Mouse (Mus musculus): ENCODE measurements around the gene Ccdc149.

Gene Ccdc149

GRCm38 (mm10) chr5:52382837-52383236 is 88.5 kb downstream of the Ccdc149 start:
- in situ Hi-C loops (cut with MboI, MseI): no loop called here

GRCm38 (mm10) chr5:52375847-52376246 is 95.5 kb downstream of the Ccdc149 start:
- in situ Hi-C loops (cut with MboI, MseI): no loop called here

- in situ Hi-C loops (cut with MboI, MseI): no loop called here
Observed at GRCm38 (mm10) chr5:52370901-52371300, 100.4 kb downstream of the Ccdc149 start.

- in situ Hi-C loops (cut with MboI, MseI): no loop called here
Observed at GRCm38 (mm10) chr5:52367866-52368840, 103.2 kb downstream of the Ccdc149 start.

- in situ Hi-C loops (cut with MboI, MseI): no loop called here
Observed at GRCm38 (mm10) chr5:52366661-52367060, 104.7 kb downstream of the Ccdc149 start.

GRCm38 (mm10) chr5:52365930-52366329 is 105.4 kb downstream of the Ccdc149 start:
- in situ Hi-C loops (cut with MboI, MseI): no loop called here

- in situ Hi-C loops (cut with MboI, MseI): no loop called here
Observed at GRCm38 (mm10) chr5:52364521-52364920, 106.8 kb downstream of the Ccdc149 start.

- in situ Hi-C loops (cut with MboI, MseI): no loop called here
Observed at GRCm38 (mm10) chr5:52363468-52364150, 107.7 kb downstream of the Ccdc149 start, which contains the start of gene Sod3. Gene Sod3 (plus strand): TSS chr5:52363791.

- in situ Hi-C loops (cut with MboI, MseI): no loop called here
Observed at GRCm38 (mm10) chr5:52362776-52363467, 108.4 kb downstream of the Ccdc149 start.

- in situ Hi-C loops (cut with MboI, MseI): no loop called here
Observed at GRCm38 (mm10) chr5:52360286-52361049, 110.9 kb downstream of the Ccdc149 start.

- in situ Hi-C loops (cut with MboI, MseI): no loop called here
Observed at GRCm38 (mm10) chr5:52358120-52358519, 113.2 kb downstream of the Ccdc149 start.

GRCm38 (mm10) chr5:52357175-52357754 is 114.1 kb downstream of the Ccdc149 start:
- in situ Hi-C loops (cut with MboI, MseI): no loop called here

GRCm38 (mm10) chr5:52355612-52356011 is 115.7 kb downstream of the Ccdc149 start:
- in situ Hi-C loops (cut with MboI, MseI): no loop called here

- in situ Hi-C loops (cut with MboI, MseI): loop anchor here (5.0 kb wide), 2 partner anchors 48 to 77 kb away; no protein-coding TSS in a partner anchor
Observed at GRCm38 (mm10) chr5:52354441-52354840, 116.9 kb downstream of the Ccdc149 start.

- in situ Hi-C loops (cut with MboI, MseI): loop anchor here (5.0 kb wide), 2 partner anchors 50 to 75 kb away; no protein-coding TSS in a partner anchor
Observed at GRCm38 (mm10) chr5:52352730-52353129, 118.6 kb downstream of the Ccdc149 start.

GRCm38 (mm10) chr5:52351561-52351960 is 119.8 kb downstream of the Ccdc149 start:
- in situ Hi-C loops (cut with MboI, MseI): loop anchor here (5.0 kb wide), 2 partner anchors 51 to 74 kb away; no protein-coding TSS in a partner anchor

GRCm38 (mm10) chr5:52350451-52350850 is 120.9 kb downstream of the Ccdc149 start:
- in situ Hi-C loops (cut with MboI, MseI): loop anchor here (5.0 kb wide), 2 partner anchors 52 to 73 kb away; no protein-coding TSS in a partner anchor

GRCm38 (mm10) chr5:52346890-52347289 is 124.4 kb downstream of the Ccdc149 start:
- in situ Hi-C loops (cut with MboI, MseI): no loop called here

- in situ Hi-C loops (cut with MboI, MseI): no loop called here
Observed at GRCm38 (mm10) chr5:52339134-52339533, 132.2 kb downstream of the Ccdc149 start.

GRCm38 (mm10) chr5:52335590-52335989 is 135.7 kb downstream of the Ccdc149 start:
- in situ Hi-C loops (cut with MboI, MseI): no loop called here
